Mouse (Mus musculus) brain, embryonic 14.5 days (tissue): ENCODE measurements at regions not wholly inside any gene's neighbourhood (a gene's known extent, or its start where the extent isn't known, plus 50 kb on each side); places are given as distances from the start of the nearest gene placed in this dataset.
"Not testable (repeated sequence)": the region's sequence is repeated elsewhere in the genome, so short reads cannot be mapped to it uniquely, and the experiment has no call there.

ENCODE experiments used
- CTCF ChIP-seq: fragments of 200-500 bp; IDR thresholded peaks from 2 replicates; pipeline ENCODE4 v1.5.1; 2012; ENCODE audit warnings: inconsistent platforms, mild to moderate bottlenecking, moderate library complexity, borderline replicate concordance; ENCODE audit not compliant: insufficient read depth, insufficient read length; ENCODE audit errors: extremely low read depth
- POLR2A ChIP-seq: fragments of 200-500 bp; IDR thresholded peaks from 2 replicates; pipeline ENCODE4 v1.6.1; 2012; ENCODE audit warnings: mild to moderate bottlenecking, inconsistent platforms, borderline replicate concordance; ENCODE audit not compliant: poor library complexity, insufficient read depth, insufficient read length, severe bottlenecking; ENCODE audit errors: extremely low read depth

DNA sequence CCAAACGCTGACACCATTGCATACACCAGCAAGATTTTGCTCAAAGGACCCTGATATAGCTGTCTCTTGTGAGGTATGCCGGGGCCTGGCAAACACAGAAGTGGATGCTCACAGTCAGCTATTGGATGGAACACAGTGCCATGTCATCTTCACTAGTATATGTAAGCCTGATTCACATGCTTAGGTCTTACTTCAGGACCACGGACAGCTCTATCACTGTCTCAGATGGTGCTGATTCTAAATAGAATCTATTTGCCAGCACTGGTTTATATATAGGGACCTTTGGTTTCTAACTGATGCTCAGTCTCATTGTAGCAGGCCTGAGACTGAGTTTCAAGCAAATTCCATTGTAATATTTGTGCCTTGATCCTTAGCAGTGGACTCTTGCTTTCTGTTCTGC is 248.8 kb downstream of the Arl6ip6 start:
- not testable (repeated sequence) for TF ChIP-seq POLR2A, CTCF
